Mouse (Mus musculus) lung, adult 2 months (tissue): Measurements from ENCODE around the gene Slc16a9. TPM values are rescaled to one million over a fixed set of nuclear protein-coding genes. Genes with fewer than 3 reads are reported as not detected.

ENCODE experiments used
- DNase-seq: peaks from one replicate; pipeline ENCODE4 v3.0.0; 2022
- H3K4me1 ChIP-seq: fragments of 200-500 bp; 2 replicates; pipeline ENCODE4 v1.6.1; 2011; ENCODE audit warnings: low read length; ENCODE audit not compliant: control insufficient read depth, insufficient read depth
- H3K4me3 ChIP-seq: fragments of 200-500 bp; replicated peaks from 2 replicates; pipeline ENCODE3; 2011; ENCODE audit warnings: low read depth, mild to moderate bottlenecking, control low read depth, low read length; ENCODE audit errors: extremely low read depth
- CTCF ChIP-seq: fragments of 200-500 bp; IDR thresholded peaks from 2 replicates; pipeline ENCODE4 v1.5.1; 2011; ENCODE audit warnings: mild to moderate bottlenecking, low read length, control low read depth; ENCODE audit not compliant: insufficient read depth
- POLR2A ChIP-seq: fragments of 200-500 bp; IDR thresholded peaks from 2 replicates; pipeline ENCODE4 v1.6.1; 2011; ENCODE audit warnings: low read depth, mild to moderate bottlenecking, control low read depth, low read length, borderline replicate concordance; ENCODE audit errors: extremely low read depth
- WGBS: fragments of 180-500 bp; shearing (Covaris S2); methylation state at CpG from one replicate; pipeline ENCODE4 v1.1.7; 2018; 5-methylcytosine and 5-hydroxymethylcytosine counted together
- polyA plus RNA-seq: library from polyadenylated mRNA; depleted of rRNA; stranded (reverse); fragments of >200 nt; gene quantifications from 2 replicates; pipeline ENCODE4 v1.2.3, GENCODE M21; 2012; rRNA removed

Slc16a9 gene
- polyA plus RNA-seq, 1 experiment = 53.2 TPM

DNA sequence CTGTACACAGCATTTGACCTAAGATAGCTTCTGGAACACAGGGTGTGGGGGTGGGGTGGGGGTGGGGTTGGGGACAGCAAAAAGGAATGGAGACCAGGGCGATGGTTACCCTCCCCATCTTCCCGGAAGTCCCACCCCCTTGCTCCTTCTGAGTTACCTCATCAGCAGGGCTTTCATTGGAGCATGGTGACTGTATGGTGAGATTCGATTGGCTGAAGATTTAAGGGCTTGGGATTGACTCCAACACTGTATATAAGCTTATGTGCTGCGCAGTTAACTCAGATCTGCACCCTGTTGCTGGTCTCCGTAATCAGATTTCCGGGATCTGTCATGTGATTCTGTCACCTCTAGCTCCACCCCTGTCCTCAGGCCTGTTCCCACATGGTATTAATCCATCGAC, 72.0 kb downstream of the Slc16a9 start:
- no peak for DNase-seq
- no peaks in the 10 kb centered on the region for H3K4me1 ChIP-seq
- WGBS = 84% methylated on average over 7 of the region's 7 CpGs
- no peak for TF ChIP-seq POLR2A
- no peak for TF ChIP-seq CTCF
- no peak overlapping the region for H3K4me3 ChIP-seq

DNA sequence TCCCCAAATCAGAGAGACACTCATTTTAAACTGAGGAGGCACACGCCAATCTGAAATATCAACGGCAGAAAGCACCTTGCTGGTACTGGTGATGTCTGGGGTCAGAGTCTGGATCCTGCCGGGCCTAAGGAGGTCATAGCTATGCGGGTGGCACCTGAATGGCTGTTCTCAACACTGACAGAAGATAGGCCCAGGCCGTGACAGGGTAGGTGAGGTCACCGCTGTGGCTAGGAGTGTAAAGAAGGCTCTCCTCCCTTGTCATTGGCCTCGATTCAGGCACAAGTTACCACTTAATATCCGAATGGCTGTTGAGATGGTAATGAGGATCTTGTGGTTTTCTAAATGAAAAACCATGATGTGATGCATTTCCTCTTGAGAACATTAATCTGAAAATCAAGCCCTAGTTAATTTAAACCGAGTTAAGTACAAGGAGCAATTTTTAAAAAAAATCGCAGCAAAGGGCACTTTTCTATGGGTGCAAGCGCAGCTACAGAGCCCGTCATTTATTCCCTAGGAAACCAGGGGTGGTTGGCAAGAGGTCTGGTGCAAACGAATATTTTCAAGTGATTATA, 72.6 kb downstream of the Slc16a9 start:
- Histone ChIP-seq H3K4me1 (no peaks in the 10 kb centered on the region), H3K4me3 (no peak overlapping the region)
- TF ChIP-seq CTCF (no peak), POLR2A (no peak)
- 78% methylated on average over 13 of the region's 13 CpGs for WGBS
- DNase-seq = no peak

DNA sequence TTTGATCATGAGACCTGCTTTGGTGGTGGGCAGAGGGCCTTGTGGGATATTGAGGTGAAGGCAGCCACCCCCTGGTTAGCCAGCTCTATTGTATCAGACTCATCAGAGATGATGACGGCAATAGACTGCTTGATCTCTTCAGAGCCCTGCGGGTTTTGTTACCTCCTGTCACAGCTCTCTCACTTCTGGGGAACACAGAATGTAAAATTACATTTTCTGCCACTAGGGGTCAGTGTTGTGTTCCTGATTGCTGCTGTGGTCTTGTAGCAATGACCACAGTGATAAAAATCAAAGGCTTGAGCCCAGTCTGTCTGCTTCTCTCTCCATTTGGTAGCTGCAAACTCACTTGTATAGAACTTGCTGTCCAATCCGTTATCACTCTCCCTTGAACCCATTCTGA, 73.7 kb downstream of the Slc16a9 start:
- TF ChIP-seq CTCF (0 out of 2 replicates have a peak, but pooled peaks have one; percentile 9), POLR2A (no peak)
- DNase-seq = peak; percentile 7
- Histone ChIP-seq H3K4me3 (no peak overlapping the region), H3K4me1 (no peaks in the 10 kb centered on the region)
- WGBS = 11% methylated on average over 3 of the region's 3 CpGs

DNA sequence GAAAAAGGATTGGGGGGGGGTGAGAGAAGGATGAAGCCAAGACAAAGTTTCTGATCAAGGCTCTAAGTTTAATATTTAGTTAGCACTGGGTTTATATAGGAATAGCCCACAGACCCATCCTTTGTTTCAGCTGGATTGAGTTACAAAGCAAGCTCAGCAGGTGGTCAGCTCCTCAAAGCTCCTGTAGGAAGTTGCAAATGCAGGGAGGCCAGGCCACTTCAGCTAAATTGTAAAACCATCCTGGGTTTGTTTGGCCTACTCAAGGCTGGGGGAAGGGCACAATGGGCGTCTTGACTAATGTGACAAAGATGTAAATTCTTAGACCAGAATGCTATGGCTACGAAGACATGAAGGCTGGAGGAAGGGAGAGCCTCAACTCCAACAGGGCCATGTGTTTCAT, 80.6 kb downstream of the Slc16a9 start:
- Histone ChIP-seq H3K4me3 (no peak overlapping the region), H3K4me1 (no peaks in the 10 kb centered on the region)
- TF ChIP-seq POLR2A = no peak
- TF ChIP-seq CTCF = no peak
- WGBS = 33% methylated on average over 2 of the region's 2 CpGs
- no peak for DNase-seq

DNA sequence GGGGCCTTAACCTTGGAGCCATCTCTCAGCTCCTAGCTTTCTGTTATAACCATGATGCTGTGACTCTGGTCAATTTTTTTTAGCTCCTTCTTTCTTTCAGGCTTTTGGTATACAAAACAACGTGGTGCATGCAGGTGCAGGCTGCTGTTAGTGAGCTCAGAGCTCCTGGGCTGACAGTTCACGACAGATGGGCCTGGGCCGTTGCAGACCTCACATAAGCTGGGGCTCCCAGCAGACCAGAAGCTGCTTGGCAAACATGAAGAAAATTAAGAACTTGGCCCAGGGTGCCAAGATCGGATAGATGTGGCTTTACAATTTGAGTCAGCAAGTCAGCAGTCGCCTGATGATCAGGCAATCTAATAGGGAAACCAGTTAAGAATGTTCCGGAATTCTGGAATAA, 82.4 kb downstream of the Slc16a9 start:
- no peak for TF ChIP-seq CTCF
- TF ChIP-seq POLR2A = no peak
- Histone ChIP-seq H3K4me1 (no peaks in the 10 kb centered on the region), H3K4me3 (no peak overlapping the region)
- WGBS = 77% methylated on average over 6 of the region's 6 CpGs
- DNase-seq = no peak

DNA sequence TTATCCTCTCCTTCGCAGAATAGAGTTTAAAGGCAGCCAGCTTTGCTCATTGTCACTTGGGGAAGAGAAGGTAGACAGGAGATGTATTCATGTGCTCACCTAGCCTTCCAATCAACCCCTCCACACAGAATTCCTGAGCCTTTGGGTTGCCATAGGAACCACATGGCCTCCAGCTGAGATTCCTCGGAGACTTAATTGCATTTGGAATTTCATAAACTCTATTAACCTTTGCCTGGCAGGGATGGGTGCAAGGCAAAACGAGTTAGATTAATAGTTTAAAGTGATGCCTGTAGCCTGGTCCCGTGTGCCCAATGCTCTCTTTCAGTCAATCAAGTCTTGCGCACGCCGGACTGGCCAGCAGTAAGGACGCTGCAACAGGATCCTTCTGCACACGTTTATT, 83.2 kb downstream of the Slc16a9 start:
- no peak for TF ChIP-seq POLR2A
- no peak for TF ChIP-seq CTCF
- no peaks in the 10 kb centered on the region for H3K4me1 ChIP-seq
- WGBS = 77% methylated on average over 9 of the region's 9 CpGs

More for the DNA sequence above, 83.2 kb downstream of the Slc16a9 start:
- no peak for DNase-seq
- no peak overlapping the region for H3K4me3 ChIP-seq

Other genes starting within 250 kb of the Slc16a9 start
- 19.1 and 22.2 TPM in 2 replicates for gene Ccdc6, start 148.0 kb upstream of the Slc16a9 start, polyA plus RNA-seq
- 0.66 and 5.7 TPM in 2 replicates for gene Mrln, start 40.4 kb upstream of the Slc16a9 start, polyA plus RNA-seq
- gene Fam13c, start 195.4 kb downstream of the Slc16a9 start, polyA plus RNA-seq = 5.8 and 8.0 TPM in 2 replicates